Mouse (Mus musculus): ENCODE data around the gene Map4k4.

DNA sequence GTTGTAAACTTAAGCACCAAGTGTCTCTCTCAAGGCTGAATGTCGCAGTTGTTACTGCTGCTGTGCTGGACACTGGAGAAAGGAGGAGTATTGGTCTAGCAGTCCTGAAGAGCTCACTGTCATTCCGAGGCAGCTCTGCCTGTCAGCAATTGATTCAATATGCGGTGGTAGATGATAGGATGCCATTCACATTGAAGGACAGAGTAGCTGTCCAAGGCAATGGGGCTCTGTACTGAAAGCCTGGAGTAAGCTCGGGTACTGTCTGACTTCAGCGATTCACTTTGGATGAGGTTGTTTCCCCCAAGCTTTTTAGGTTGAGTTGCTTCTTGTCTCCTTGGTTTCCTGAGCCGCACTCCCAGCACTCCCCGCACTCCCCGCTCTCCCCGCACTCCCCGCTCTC lies 34.9 kb downstream of the Map4k4 start:
- TF ChIP-seq POLR2A (IDR thresholded peaks at IDR 0.05; ENCODE audit: extremely low read depth, insufficient read depth, low read length) = no peak
- TF ChIP-seq CTCF (IDR thresholded peaks at IDR 0.05; ENCODE audit: extremely low read depth, insufficient read depth, low read length) = no peak
